Mouse (Mus musculus) forebrain, embryonic 15.5 days (tissue): Measurements from ENCODE around the gene Ap4m1. TPM values are rescaled to one million over a fixed set of nuclear protein-coding genes. Genes with fewer than 3 reads are reported as not detected.
"Not testable (repeated sequence)": the region's sequence is repeated elsewhere in the genome, so short reads cannot be mapped to it uniquely, and the experiment has no call there.

Experiments used
- ATAC-seq: fragments of 200-750 bp; cut with Nextera tagmentation; replicated peaks from 2 replicates; pipeline ENCODE4 v1.8.0; 2017; ENCODE audit warnings: mild to moderate bottlenecking, moderate TSS enrichment, moderate library complexity
- H3K27ac ChIP-seq: fragments of 300-500 bp; sonication (generic); replicated peaks from 2 replicates; pipeline ENCODE4 v1.5.1; 2015; ENCODE audit warnings: mild to moderate bottlenecking, inconsistent platforms
- H3K27me3 ChIP-seq: fragments of 300-500 bp; sonication (generic); 2 replicates; pipeline ENCODE4 v1.6.1; 2015; ENCODE audit warnings: inconsistent platforms
- H3K36me3 ChIP-seq: fragments of 300-500 bp; sonication (generic); 2 replicates; pipeline ENCODE4 v1.6.1; 2015; ENCODE audit warnings: mild to moderate bottlenecking, inconsistent platforms
- H3K4me1 ChIP-seq: fragments of 300-500 bp; sonication (generic); 2 replicates; pipeline ENCODE4 v1.6.1; 2015; ENCODE audit warnings: inconsistent platforms
- H3K4me2 ChIP-seq: fragments of 300-500 bp; sonication (generic); replicated peaks from 2 replicates; pipeline ENCODE4 v1.6.1; 2015; ENCODE audit warnings: mild to moderate bottlenecking, inconsistent platforms
- H3K4me3 ChIP-seq: fragments of 300-500 bp; sonication (generic); 2 replicates; pipeline ENCODE4 v1.5.1; 2015; ENCODE audit warnings: mild to moderate bottlenecking, inconsistent platforms
- H3K9ac ChIP-seq: fragments of 300-500 bp; sonication (generic); replicated peaks from 2 replicates; pipeline ENCODE4 v1.6.1; 2015; ENCODE audit warnings: mild to moderate bottlenecking, inconsistent platforms
- H3K9me3 ChIP-seq: fragments of 300-500 bp; sonication (generic); 2 replicates; pipeline ENCODE4 v1.6.1; 2016; ENCODE audit warnings: inconsistent platforms
- WGBS: fragments of 180-500 bp; shearing (Covaris S2); methylation state at CpG from one replicate; pipeline ENCODE4 v1.1.7; 2015; ENCODE audit warnings: mixed read lengths; 5-methylcytosine and 5-hydroxymethylcytosine counted together
- microRNA counts: library from miRNA; unstranded; fragments of <30 nt; microRNA quantifications from one replicate; lab custom pipeline; 2016
- microRNA-seq: library from miRNA; unstranded; fragments of <30 nt; microRNA quantifications from one replicate; pipeline ENCODE4, GENCODE M21; 2016
- polyA plus RNA-seq: library from polyadenylated mRNA; unstranded; fragments of >200 nt; fragmentation: Nextera tagmentation; extraction: Ambion mirVana; gene quantifications from 2 replicates; pipeline ENCODE4 v1.2.1, GENCODE M21; 2015

Ap4m1 gene
- polyA plus RNA-seq, 1 experiment from 2014 or later: 29.6 TPM

GRCm38 (mm10) chr5:138207873-138208272 is 36.1 kb downstream of the Ap4m1 start:
- Histone ChIP-seq H3K9ac (no peak overlapping the region), H3K27ac (no peak overlapping the region), H3K4me1 (no peaks in the 10 kb centered on the region), H3K4me2 (no peak overlapping the region), H3K4me3 (no peak overlapping the region), H3K27me3 (no peaks in the 10 kb centered on the region), H3K36me3 (no peaks in the 10 kb centered on the region), H3K9me3 (no peaks in the 10 kb centered on the region)
- ATAC-seq: no peak
- 82% methylated on average over 4 of the region's 4 CpGs for WGBS

GRCm38 (mm10) chr5:138216632-138217031 is 44.8 kb downstream of the Ap4m1 start:
- WGBS: 95% methylated on average over 13 of the region's 13 CpGs
- not testable (repeated sequence) for H3K4me2 ChIP-seq, H3K9ac ChIP-seq, H3K27ac ChIP-seq, ATAC-seq, H3K27me3 ChIP-seq, H3K9me3 ChIP-seq, H3K4me3 ChIP-seq, H3K36me3 ChIP-seq, H3K4me1 ChIP-seq

- WGBS: 76% methylated on average over 2 of the region's 2 CpGs
- H3K9me3 ChIP-seq: no peaks in the 10 kb centered on the region
- no peak overlapping the region for H3K4me3 ChIP-seq
- H3K9ac ChIP-seq: no peak overlapping the region
- H3K27me3 ChIP-seq: no peaks in the 10 kb centered on the region
- no peak overlapping the region for H3K27ac ChIP-seq
- ATAC-seq: no peak
- H3K36me3 ChIP-seq: no peaks in the 10 kb centered on the region
- no peak overlapping the region for H3K4me2 ChIP-seq
- no peaks in the 10 kb centered on the region for H3K4me1 ChIP-seq
These were observed 48.1 kb downstream of the Ap4m1 start for GRCm38 (mm10) chr5:138219864-138220263.

- Histone ChIP-seq H3K36me3 (no peaks in the 10 kb centered on the region), H3K9me3 (no peaks in the 10 kb centered on the region), H3K4me2 (no peak overlapping the region), H3K27ac (no peak overlapping the region), H3K4me3 (no peak overlapping the region), H3K9ac (no peak overlapping the region), H3K27me3 (no peaks in the 10 kb centered on the region), H3K4me1 (no peaks in the 10 kb centered on the region)
- ATAC-seq: no peak
- WGBS: 22% methylated on average over 4 of the region's 4 CpGs
These were observed 50.3 kb downstream of the Ap4m1 start for GRCm38 (mm10) chr5:138222111-138222510.

- no peak overlapping the region for H3K4me2 ChIP-seq
- H3K27ac ChIP-seq: no peak overlapping the region
- H3K9me3 ChIP-seq: no peaks in the 10 kb centered on the region
- no peak for ATAC-seq
- no peak overlapping the region for H3K9ac ChIP-seq
- 62% methylated on average over 3 of the region's 3 CpGs for WGBS
- H3K36me3 ChIP-seq: no peaks in the 10 kb centered on the region
- H3K4me3 ChIP-seq: no peak overlapping the region
- no peaks in the 10 kb centered on the region for H3K27me3 ChIP-seq
- H3K4me1 ChIP-seq: no peaks in the 10 kb centered on the region
These were observed 51.5 kb downstream of the Ap4m1 start for GRCm38 (mm10) chr5:138223287-138223686.

GRCm38 (mm10) chr5:138225700-138226099 is 53.9 kb downstream of the Ap4m1 start, which contains the start of gene Nxpe5:
Gene Nxpe5 (plus strand): TSS chr5:138225898.
- Histone ChIP-seq H3K9me3 (no peaks in the 10 kb centered on the region), H3K4me3 (no peak within 1 kb of the TSS), H3K27ac (no peak within 1 kb of the TSS), H3K4me2 (no peak within 1 kb of the TSS), H3K27me3 (no peaks in the 10 kb centered on the region), H3K36me3 (no peaks in the 10 kb centered on the region), H3K4me1 (no peaks in the 10 kb centered on the region), H3K9ac (no peak within 1 kb of the TSS)
- WGBS: 58% methylated on average over 2 of the region's 2 CpGs
- ATAC-seq: no peak

- Histone ChIP-seq H3K4me1 (no peaks in the 10 kb centered on the region), H3K9ac (no peak overlapping the region), H3K27ac (no peak overlapping the region), H3K4me3 (no peak overlapping the region), H3K4me2 (no peak overlapping the region), H3K27me3 (no peaks in the 10 kb centered on the region), H3K36me3 (no peaks in the 10 kb centered on the region), H3K9me3 (no peaks in the 10 kb centered on the region)
- WGBS: 88% methylated on average over 4 of the region's 4 CpGs
- ATAC-seq: no peak
These were observed 54.7 kb downstream of the Ap4m1 start for GRCm38 (mm10) chr5:138226491-138226890.

GRCm38 (mm10) chr5:138227367-138227766 is 55.6 kb downstream of the Ap4m1 start:
- no peak overlapping the region for H3K4me3 ChIP-seq
- no peaks in the 10 kb centered on the region for H3K9me3 ChIP-seq
- no peak overlapping the region for H3K4me2 ChIP-seq
- H3K27me3 ChIP-seq: no peaks in the 10 kb centered on the region
- no peak overlapping the region for H3K9ac ChIP-seq
- no peaks in the 10 kb centered on the region for H3K36me3 ChIP-seq
- no peak overlapping the region for H3K27ac ChIP-seq
- H3K4me1 ChIP-seq: no peaks in the 10 kb centered on the region
- WGBS: 80% methylated on average over 2 of the region's 2 CpGs
- no peak for ATAC-seq

- H3K9me3 ChIP-seq: no peaks in the 10 kb centered on the region
- H3K27me3 ChIP-seq: no peaks in the 10 kb centered on the region
- H3K4me1 ChIP-seq: no peaks in the 10 kb centered on the region
- ATAC-seq: no peak
- 56% methylated on average over 3 of the region's 3 CpGs for WGBS
- no peak overlapping the region for H3K9ac ChIP-seq
- H3K36me3 ChIP-seq: no peaks in the 10 kb centered on the region
- H3K4me3 ChIP-seq: no peak overlapping the region
- no peak overlapping the region for H3K27ac ChIP-seq
- H3K4me2 ChIP-seq: no peak overlapping the region
These were observed 56.2 kb downstream of the Ap4m1 start for GRCm38 (mm10) chr5:138228026-138228425.

GRCm38 (mm10) chr5:138229511-138229910 is 57.7 kb downstream of the Ap4m1 start:
- Histone ChIP-seq H3K27ac (no peak overlapping the region), H3K36me3 (no peaks in the 10 kb centered on the region), H3K4me2 (no peak overlapping the region), H3K4me1 (no peaks in the 10 kb centered on the region), H3K27me3 (no peaks in the 10 kb centered on the region), H3K4me3 (no peak overlapping the region), H3K9ac (no peak overlapping the region), H3K9me3 (no peaks in the 10 kb centered on the region)
- WGBS: 95% methylated on average over 3 of the region's 3 CpGs
- no peak for ATAC-seq

MicroRNA genes within 50 kb of the gene (microRNA counts, 519-probe panel; counts per million panel counts)
- microRNA mmu-miR-106b (lab: Ali Mortazavi, UCI): 3,957 counts per million, percentile 91 among the panel's probes with 10 or more counts
- 4,601 counts per million, percentile 96 among the panel's probes with 10 or more counts for microRNA mmu-miR-25 (lab: Ali Mortazavi, UCI)
- 3,978 counts per million, percentile 91 among the panel's probes with 10 or more counts for microRNA mmu-miR-93 (lab: Ali Mortazavi, UCI)

Small RNA genes within 50 kb of the gene (microRNA-seq; reads per million reads assigned to microRNA genes)
- gene Mir106b (9,665 reads per million, percentile 96 among the genes with 10 or more reads in this experiment), gene Mir25 (677 reads per million, percentile 76 among the genes with 10 or more reads in this experiment), gene Mir93 (18,969 reads per million, percentile 98 among the genes with 10 or more reads in this experiment)

Other genes starting within 250 kb of the Ap4m1 start
- gene Gjc3, start 208.9 kb upstream of the Ap4m1 start, polyA plus RNA-seq: 0.11 TPM in 2 replicates
- not detected in 2 replicates for gene Azgp1, start 190.5 kb upstream of the Ap4m1 start, polyA plus RNA-seq
- not detected in 2 replicates for gene Smok3a, start 150.7 kb upstream of the Ap4m1 start, polyA plus RNA-seq
- not detected in 2 replicates for gene Smok3b, start 150.6 kb upstream of the Ap4m1 start, polyA plus RNA-seq
- not detected in 2 replicates for gene Smok3c, start 118.8 kb upstream of the Ap4m1 start, polyA plus RNA-seq
- 27.8 and 28.0 TPM in 2 replicates for gene Zkscan1, start 86.9 kb upstream of the Ap4m1 start, polyA plus RNA-seq
- gene Zscan21, start 55.1 kb upstream of the Ap4m1 start, polyA plus RNA-seq: 113 and 118 TPM in 2 replicates
- 42.5 and 47.1 TPM in 2 replicates for gene Zfp113, start 16.3 kb upstream of the Ap4m1 start, polyA plus RNA-seq
- gene Cops6, start 10.9 kb upstream of the Ap4m1 start, polyA plus RNA-seq: 289 and 293 TPM in 2 replicates
- 188 and 191 TPM in 2 replicates for gene Mcm7, start 420 bp downstream of the Ap4m1 start, polyA plus RNA-seq
- gene Taf6, start 15.4 kb downstream of the Ap4m1 start, polyA plus RNA-seq: 90.9 and 96.2 TPM in 2 replicates
- 34.7 and 36.8 TPM in 2 replicates for gene Cnpy4, start 15.5 kb downstream of the Ap4m1 start, polyA plus RNA-seq
- 12.9 and 14.0 TPM in 2 replicates for gene Mblac1, start 22.3 kb downstream of the Ap4m1 start, polyA plus RNA-seq
- not detected in 2 replicates for gene Nxpe5, start 53.9 kb downstream of the Ap4m1 start, polyA plus RNA-seq
- gene Lamtor4, start 83.5 kb downstream of the Ap4m1 start, polyA plus RNA-seq: 75.3 and 84.8 TPM in 2 replicates
- 12.9 and 14.0 TPM in 2 replicates for gene BC037034, start 92.0 kb downstream of the Ap4m1 start, polyA plus RNA-seq
- 1.6 and 2.1 TPM in 2 replicates for gene Gal3st4, start 100.8 kb downstream of the Ap4m1 start, polyA plus RNA-seq
- gene Gm43720, start 108.0 kb downstream of the Ap4m1 start, polyA plus RNA-seq: 0.04 and 0.09 TPM in 2 replicates
- 177 and 189 TPM in 2 replicates for gene Gpc2, start 108.0 kb downstream of the Ap4m1 start, polyA plus RNA-seq
- 4.4 and 4.6 TPM in 2 replicates for gene Stag3, start 108.2 kb downstream of the Ap4m1 start, polyA plus RNA-seq
- not detected in 2 replicates for gene Pvrig, start 170.0 kb downstream of the Ap4m1 start, polyA plus RNA-seq